Mouse (Mus musculus) MEL (cell line): ENCODE results near the gene Crxos. TPM values are rescaled to one million over a fixed set of nuclear protein-coding genes. Genes with fewer than 3 reads are reported as not detected.

Experiments used
- DNase-seq: peaks from one replicate; pipeline ENCODE4 v3.0.0; 2011; ENCODE audit warnings: low read depth, low spot score
- H3K27ac ChIP-seq: 2 replicates; pipeline ENCODE4 v1.5.1; 2012; ENCODE audit warnings: low read depth, mild to moderate bottlenecking, control low read depth, low read length, moderate library complexity; ENCODE audit not compliant: control insufficient read depth
- H3K27me3 ChIP-seq, 2 experiments: fragments of 150-350 bp in 1 of 2; sonication (generic) in 1 of 2; 2 replicates each; pipeline ENCODE4 v1.6.1; 2012; ENCODE audit warnings: low read length in 2 of 2, mild to moderate bottlenecking in 2 of 2, improper control_type of control experiment in 1 of 2, moderate library complexity in 1 of 2; ENCODE audit not compliant: insufficient read depth in 2 of 2, control insufficient read depth in 1 of 2
- H3K36me3 ChIP-seq, 2 experiments: 2 replicates each; pipeline ENCODE4 v1.6.1; 2012 to 2014; ENCODE audit warnings: low read length in 2 of 2, improper control_type of control experiment in 1 of 2, inconsistent platforms in 1 of 2, mild to moderate bottlenecking in 1 of 2; ENCODE audit not compliant: insufficient read depth in 2 of 2, control insufficient read depth in 1 of 2
- H3K4me1 ChIP-seq, 2 experiments: fragments of 150-350 bp in 1 of 2; sonication (generic) in 1 of 2; 2 replicates each; pipeline ENCODE4 v1.6.1; 2012; ENCODE audit warnings: low read length in 2 of 2, improper control_type of control experiment in 1 of 2, mild to moderate bottlenecking in 1 of 2; ENCODE audit not compliant: insufficient read depth in 2 of 2, control insufficient read depth in 1 of 2
- H3K4me3 ChIP-seq, 2 experiments: fragments of 150-350 bp in 1 of 2; sonication (generic) in 1 of 2; 2 replicates each; pipeline ENCODE4 v1.5.1; 2012; ENCODE audit warnings: low read depth in 2 of 2, low read length in 2 of 2, mild to moderate bottlenecking in 2 of 2, moderate library complexity in 2 of 2, control low read depth in 1 of 2, improper control_type of control experiment in 1 of 2; ENCODE audit not compliant: control insufficient read depth in 1 of 2, insufficient read depth in 1 of 2
- H3K79me2 ChIP-seq: 2 replicates; pipeline ENCODE4 v1.6.1; 2012; ENCODE audit warnings: mild to moderate bottlenecking, low read length, moderate library complexity; ENCODE audit not compliant: control insufficient read depth, poor library complexity, insufficient read depth
- H3K9ac ChIP-seq: 2 replicates; pipeline ENCODE4 v1.6.1; 2012; ENCODE audit warnings: low read depth, mild to moderate bottlenecking, control low read depth, low read length, moderate library complexity; ENCODE audit not compliant: control insufficient read depth, poor library complexity, severe bottlenecking
- H3K9me3 ChIP-seq: fragments of 150-350 bp; sonication (generic); replicated peaks from 2 replicates; pipeline ENCODE4 v1.6.1; 2012; ENCODE audit warnings: mild to moderate bottlenecking, low read length, improper control_type of control experiment, moderate library complexity; ENCODE audit not compliant: insufficient read depth
- BHLHE40 ChIP-seq: IDR thresholded peaks from 2 replicates; pipeline ENCODE4 v1.6.1; 2012; ENCODE audit warnings: low read depth, mild to moderate bottlenecking, inconsistent platforms, low read length, improper control_type of control experiment, borderline replicate concordance
- CHD1 ChIP-seq: IDR thresholded peaks from 2 replicates; pipeline ENCODE4 v1.6.1; 2012; ENCODE audit warnings: low read depth, mild to moderate bottlenecking, inconsistent platforms, low read length, improper control_type of control experiment
- CHD2 ChIP-seq: IDR thresholded peaks from 2 replicates; pipeline ENCODE4 v1.6.1; 2011; ENCODE audit warnings: low read length, improper control_type of control experiment
- CTCF ChIP-seq, 3 experiments: IDR thresholded peaks in 2 of 3; conservative IDR thresholded peaks in 1 of 3; 2 replicates each; pipeline ENCODE4 v1.5.1; 2011 to 2012; ENCODE audit warnings: low read length in 3 of 3, low read depth in 2 of 3, mild to moderate bottlenecking in 2 of 3, improper control_type of control experiment in 1 of 3, inconsistent platforms in 1 of 3, mixed read lengths in 1 of 3, moderate library complexity in 1 of 3; ENCODE audit not compliant: control insufficient read depth in 1 of 3, insufficient read depth in 1 of 3, poor library complexity in 1 of 3, severe bottlenecking in 1 of 3
- E2F4 ChIP-seq: IDR thresholded peaks from 2 replicates; pipeline ENCODE4 v1.6.1; 2011; ENCODE audit warnings: low read depth, low read length, improper control_type of control experiment, borderline replicate concordance
- ELF1 ChIP-seq: IDR thresholded peaks from 2 replicates; pipeline ENCODE4 v1.6.1; 2014; ENCODE audit warnings: low read depth, mild to moderate bottlenecking, inconsistent platforms, low read length, improper control_type of control experiment, moderate library complexity
- EP300 ChIP-seq, 2 experiments: IDR thresholded peaks; 2 replicates each; pipeline ENCODE4 v1.6.1; 2011; ENCODE audit warnings: improper control_type of control experiment in 2 of 2, low read length in 2 of 2, low read depth in 1 of 2, mild to moderate bottlenecking in 1 of 2
- GABPA ChIP-seq: IDR thresholded peaks from 2 replicates; pipeline ENCODE4 v1.6.1; 2012; ENCODE audit warnings: low read depth, mild to moderate bottlenecking, inconsistent platforms, low read length, improper control_type of control experiment, moderate library complexity
- GATA1 ChIP-seq: IDR thresholded peaks from 2 replicates; pipeline ENCODE4 v1.6.1; 2011; ENCODE audit warnings: low read depth, low read length, improper control_type of control experiment
- HCFC1 ChIP-seq: IDR thresholded peaks from 2 replicates; pipeline ENCODE4 v1.6.1; 2012; ENCODE audit warnings: low read depth, mild to moderate bottlenecking, inconsistent platforms, low read length, improper control_type of control experiment, moderate library complexity
- JUND ChIP-seq: IDR thresholded peaks from 2 replicates; pipeline ENCODE4 v1.6.1; 2011; ENCODE audit warnings: low read depth, mild to moderate bottlenecking, improper control_type of control experiment, low read length
- KAT2A ChIP-seq: conservative IDR thresholded peaks from 2 replicates; pipeline ENCODE4 v1.6.1; 2012; ENCODE audit warnings: low read depth, low read length, improper control_type of control experiment, inconsistent platforms
- MAFK ChIP-seq: IDR thresholded peaks from 2 replicates; pipeline ENCODE4 v1.6.1; 2011; ENCODE audit warnings: low read depth, mild to moderate bottlenecking, low read length, improper control_type of control experiment, borderline replicate concordance
- MAX ChIP-seq: IDR thresholded peaks from 2 replicates; pipeline ENCODE4 v1.6.1; 2011; ENCODE audit warnings: low read length, improper control_type of control experiment
- MAZ ChIP-seq: IDR thresholded peaks from 2 replicates; pipeline ENCODE4 v1.6.1; 2012; ENCODE audit warnings: low read depth, mild to moderate bottlenecking, inconsistent platforms, low read length, improper control_type of control experiment
- MEF2A ChIP-seq: IDR thresholded peaks from 2 replicates; pipeline ENCODE4 v1.6.1; 2014; ENCODE audit warnings: low read depth, mild to moderate bottlenecking, inconsistent platforms, low read length, improper control_type of control experiment; ENCODE audit not compliant: poor library complexity, insufficient replicate concordance, severe bottlenecking; ENCODE audit errors: extremely low read depth
- MXI1 ChIP-seq: IDR thresholded peaks from 2 replicates; pipeline ENCODE4 v1.6.1; 2011; ENCODE audit warnings: mild to moderate bottlenecking, low read depth, low read length, improper control_type of control experiment
- MYB ChIP-seq: IDR thresholded peaks from 2 replicates; pipeline ENCODE4 v1.6.1; 2011; ENCODE audit warnings: mild to moderate bottlenecking, low read depth, low read length, improper control_type of control experiment
- MYC ChIP-seq: IDR thresholded peaks from 2 replicates; pipeline ENCODE4 v1.6.1; 2011; ENCODE audit warnings: low read depth, mild to moderate bottlenecking, low read length, improper control_type of control experiment, moderate library complexity
- NELFE ChIP-seq: IDR thresholded peaks from 2 replicates; pipeline ENCODE4 v1.6.1; 2011; ENCODE audit warnings: low read depth, low read length, improper control_type of control experiment
- NRF1 ChIP-seq: IDR thresholded peaks from 2 replicates; pipeline ENCODE4 v1.6.1; 2014; ENCODE audit warnings: low read depth, mild to moderate bottlenecking, inconsistent platforms, low read length, improper control_type of control experiment, moderate library complexity; ENCODE audit not compliant: poor library complexity, insufficient read depth, severe bottlenecking
- POLR2A ChIP-seq, 2 experiments: IDR thresholded peaks; 2 replicates each; pipeline ENCODE4 v1.6.1; 2011 to 2012; ENCODE audit warnings: low read length in 2 of 2, mild to moderate bottlenecking in 2 of 2, control low read depth in 1 of 2, improper control_type of control experiment in 1 of 2, low read depth in 1 of 2, moderate library complexity in 1 of 2; ENCODE audit not compliant: control insufficient read depth in 1 of 2, insufficient read depth in 1 of 2, poor library complexity in 1 of 2
- POLR2AphosphoS2 ChIP-seq: IDR thresholded peaks from 2 replicates; pipeline ENCODE4 v1.6.1; 2011; ENCODE audit warnings: low read length, improper control_type of control experiment
- POLR2AphosphoS5 ChIP-seq: IDR thresholded peaks from 2 replicates; pipeline ENCODE4 v1.6.1; 2012; ENCODE audit warnings: low read depth, borderline replicate concordance, mild to moderate bottlenecking, inconsistent platforms, low read length, moderate library complexity, mixed read lengths
- RAD21 ChIP-seq: IDR thresholded peaks from 2 replicates; pipeline ENCODE4 v1.6.1; 2011; ENCODE audit warnings: mild to moderate bottlenecking, low read depth, low read length, improper control_type of control experiment
- RCOR1 ChIP-seq: IDR thresholded peaks from 2 replicates; pipeline ENCODE4 v1.6.1; 2012; ENCODE audit warnings: low read depth, mild to moderate bottlenecking, inconsistent platforms, low read length, improper control_type of control experiment
- SIN3A ChIP-seq: IDR thresholded peaks from 2 replicates; pipeline ENCODE4 v1.6.1; 2012; ENCODE audit warnings: low read length, improper control_type of control experiment, inconsistent platforms
- SMC3 ChIP-seq: IDR thresholded peaks from 2 replicates; pipeline ENCODE4 v1.6.1; 2011; ENCODE audit warnings: low read depth, low read length, improper control_type of control experiment
- TAL1 ChIP-seq: IDR thresholded peaks from 2 replicates; pipeline ENCODE4 v1.6.1; 2012; ENCODE audit warnings: mild to moderate bottlenecking, inconsistent platforms, low read length, moderate library complexity, mixed read lengths
- TBP ChIP-seq: IDR thresholded peaks from 2 replicates; pipeline ENCODE4 v1.8.0; 2011; ENCODE audit warnings: low read depth, low read length, improper control_type of control experiment
- TCF12 ChIP-seq: IDR thresholded peaks from 2 replicates; pipeline ENCODE4 v1.6.1; 2014; ENCODE audit warnings: low read depth, mild to moderate bottlenecking, inconsistent platforms, low read length, improper control_type of control experiment, moderate library complexity
- UBTF ChIP-seq: IDR thresholded peaks from 2 replicates; pipeline ENCODE4 v1.6.1; 2012; ENCODE audit warnings: low read depth, mild to moderate bottlenecking, inconsistent platforms, low read length, improper control_type of control experiment, moderate library complexity, borderline replicate concordance; ENCODE audit not compliant: insufficient read depth
- USF1 ChIP-seq: IDR thresholded peaks from 2 replicates; pipeline ENCODE4 v1.6.1; 2014; ENCODE audit warnings: low read depth, mild to moderate bottlenecking, inconsistent platforms, low read length, improper control_type of control experiment, moderate library complexity
- USF2 ChIP-seq, 2 experiments: IDR thresholded peaks; 2 replicates each; pipeline ENCODE4 v1.6.1; 2011 to 2012; ENCODE audit warnings: improper control_type of control experiment in 2 of 2, low read length in 2 of 2, borderline replicate concordance in 1 of 2, inconsistent platforms in 1 of 2, low read depth in 1 of 2, mild to moderate bottlenecking in 1 of 2; ENCODE audit not compliant: insufficient read depth in 1 of 2
- ZC3H11A ChIP-seq: IDR thresholded peaks from 2 replicates; pipeline ENCODE4 v1.6.1; 2012; ENCODE audit warnings: low read depth, mild to moderate bottlenecking, inconsistent platforms, low read length, improper control_type of control experiment
- ZKSCAN1 ChIP-seq: IDR thresholded peaks from 2 replicates; pipeline ENCODE4 v1.6.1; 2012; ENCODE audit warnings: low read depth, mild to moderate bottlenecking, inconsistent platforms, low read length, improper control_type of control experiment, moderate library complexity
- ZMIZ1 ChIP-seq: IDR thresholded peaks from 2 replicates; pipeline ENCODE4 v1.6.1; 2012; ENCODE audit warnings: low read depth, mild to moderate bottlenecking, inconsistent platforms, low read length, improper control_type of control experiment, moderate library complexity
- polyA plus RNA-seq, 2 experiments: library from polyadenylated mRNA; stranded (reverse) in 1 of 2; unstranded in 1 of 2; fragments of >175 nt in 1 of 2; fragments of >200 nt in 1 of 2; gene quantifications; 2 replicates each; pipeline versions ENCODE4 v1.2.1 to v1.2.4; 2012; ENCODE audit warnings: low replicate concordance in 2 of 2, low read depth in 1 of 2; ENCODE audit not compliant: insufficient read length in 2 of 2, insufficient read depth in 1 of 2, missing spikeins in 1 of 2
- total RNA-seq: library from RNA; depleted of rRNA; stranded (reverse); fragments of 300-350 nt; gene quantifications from 2 replicates; pipeline ENCODE4 v1.2.3, GENCODE M21; 2012

The Crxos gene
- total and polyA plus RNA-seq, 3 experiments = 0.10 TPM; not detected in 2

GRCm38 (mm10) chr7:15922220-15922773 lies 39.9 kb downstream of the Crxos start, which contains the start of gene Selenow:
TSS of gene Selenow (minus strand) at chr7:15922402.
- Histone ChIP-seq H3K9me3 (no peaks in the 10 kb centered on the region), H3K79me2 (peaks cover 23% of the 10 kb centered on the region), H3K4me1 (peaks cover 4 to 15% of the 10 kb centered on the region in 2 experiments; a peak in 3 of 4 replicates), H3K36me3 (peaks cover 0 to 11% of the 10 kb centered on the region in 2 experiments; a peak in 2 of 4 replicates), H3K4me3 (peak within 1 kb of the TSS; percentile 80), H3K27me3 (no peaks in the 10 kb centered on the region), H3K9ac (peak within 1 kb of the TSS; percentile 94), H3K27ac (peak within 1 kb of the TSS; percentile 80)
- peak; percentile 96 for DNase-seq
- TF ChIP-seq POLR2A (IDR thresholded peaks at IDR 0.05; ENCODE audit: control insufficient read depth in 1 of 2, insufficient read depth in 1 of 2, low read depth in 1 of 2, low read length in 2 of 2, poor library complexity in 1 of 2) = peak; percentile 93 to 94
- no peak; the same call in 1 of the 2 replicates for TF ChIP-seq KAT2A
- TF ChIP-seq MEF2A = no peak
- TF ChIP-seq CHD2 = no peak
- peak; percentile 81 for TF ChIP-seq MAX
- peak; percentile 81; the same call in 1 of the 2 replicates for TF ChIP-seq MYC
- peak; percentile 85 for TF ChIP-seq BHLHE40
- no peak for TF ChIP-seq ZKSCAN1
- TF ChIP-seq TAL1 = no peak
- TF ChIP-seq EP300 (IDR thresholded peaks at IDR 0.05; ENCODE audit: low read depth in 1 of 2, low read length in 2 of 2) = no peak; a peak in 1 of 4 replicates
- no peak for TF ChIP-seq USF1
- TF ChIP-seq NRF1 = peak; percentile 39; the same call in 1 of the 2 replicates
- TF ChIP-seq TCF12 = peak; percentile 34
- no peak for TF ChIP-seq GABPA
- no peak for TF ChIP-seq MAFK
- TF ChIP-seq GATA1 = no peak
- TF ChIP-seq POLR2AphosphoS5 = no peak
- no peak for TF ChIP-seq E2F4
- TF ChIP-seq MXI1 = peak; percentile 93
- peak; percentile 72 for TF ChIP-seq HCFC1
- peak; percentile 99 for TF ChIP-seq CHD1
- TF ChIP-seq ZC3H11A = no peak
- no peak for TF ChIP-seq JUND
- no peak for TF ChIP-seq UBTF
- TF ChIP-seq MYB = no peak
- peak; percentile 88 for TF ChIP-seq ZMIZ1
- peak; percentile 77 for TF ChIP-seq SIN3A
- peak; percentile 95 for TF ChIP-seq NELFE
- no peak for TF ChIP-seq USF2 (IDR thresholded peaks at IDR 0.05; ENCODE audit: borderline replicate concordance in 1 of 2, insufficient read depth in 1 of 2, low read depth in 1 of 2, low read length in 2 of 2)
- no peak for TF ChIP-seq CTCF (IDR thresholded peaks at IDR 0.05 in 2 of 3, conservative IDR thresholded peaks at IDR 0.05 in 1 of 3; ENCODE audit: control insufficient read depth in 1 of 3, insufficient read depth in 1 of 3, low read depth in 2 of 3, low read length in 3 of 3, poor library complexity in 1 of 3, severe bottlenecking in 1 of 3)
- peak; percentile 94 for TF ChIP-seq POLR2AphosphoS2
- no peak for TF ChIP-seq SMC3
- peak; percentile 89 for TF ChIP-seq TBP
- TF ChIP-seq MAZ = no peak
- TF ChIP-seq RAD21 = no peak
- no peak; the same call in 1 of the 2 replicates for TF ChIP-seq RCOR1
- TF ChIP-seq ELF1 = no peak
